ENCODE assay signal across 10 mouse cellular contexts in the genomic region with DNA sequence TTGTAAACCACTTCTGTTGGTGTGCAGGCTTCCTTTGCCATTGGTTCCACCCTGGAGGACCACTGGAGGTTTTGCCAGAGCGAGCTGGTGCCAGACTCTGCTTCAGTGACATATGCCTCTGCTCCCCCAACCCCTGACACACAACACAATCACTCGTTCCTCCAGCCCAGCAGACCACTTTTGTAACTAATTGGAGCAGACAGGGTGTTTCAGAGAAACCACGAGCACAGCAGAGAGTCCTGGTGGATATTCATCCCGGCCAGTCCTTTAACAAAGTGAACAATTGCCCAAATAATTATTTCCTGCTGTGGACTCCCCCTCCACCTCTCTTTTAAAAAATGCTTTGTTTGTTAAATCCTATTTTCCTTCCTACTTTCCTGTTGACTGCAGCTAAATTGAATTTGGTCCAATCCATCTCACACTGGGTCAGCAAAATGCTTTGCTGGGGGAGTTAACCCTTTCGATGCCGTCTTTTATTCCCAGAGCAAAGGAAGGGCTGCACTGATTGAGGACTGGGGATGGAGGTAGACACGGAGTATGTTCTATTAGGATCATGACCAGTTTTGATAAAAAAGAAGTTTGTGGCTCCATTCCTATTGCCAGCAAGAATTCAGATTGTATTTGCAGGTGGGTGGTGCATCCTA.
DNase-seq lines count a peak whose midpoint lies in the region; ATAC-seq lines count a peak whose summit lies in the region.
"Had no signal": no experiment of that assay in that cellular context is flagged by ENCODE, and none has a peak within 500 bp of the region (broad histone marks: within the 10 kb centered on the region; RNA-seq: fewer than 3 reads in every experiment).

No protein-coding gene starts in this region.

- DNase-seq in cerebellum, postnatal 14 days = peak; percentile 49 to 54
- no peak for DNase-seq in cerebellum, adult 18-20 months
- DNase-seq in Muller cell, postnatal 12 days (ENCODE audit: inconsistent ontology term) = peak; percentile 87
- peak; percentile 46 for DNase-seq in limb, embryonic 11.5 days (ENCODE audit: low spot score)
- no peak for DNase-seq in right cerebral cortex, postnatal 10 days (ENCODE audit: low spot score in 2 of 2)
- DNase-seq in spleen, adult 18-20 months = no peak
- DNase-seq: kidney, adult 18-20 months; liver had no signal

- H3K27ac ChIP-seq in forebrain, embryonic 12.5 days = no peak overlapping the region
- H3K27ac ChIP-seq in limb, embryonic 11.5 days (replicated peaks; ENCODE audit: low read depth, low read length) = no peak overlapping the region

- H3K4me2 ChIP-seq in forebrain, embryonic 12.5 days = peak overlapping the region; percentile 26
- 0 out of 2 replicates have a peak overlapping the region, but pooled peaks have one; percentile 17 for H3K4me2 ChIP-seq in limb, embryonic 11.5 days (ENCODE audit: low read depth, severe bottlenecking)

- peak; percentile 70 for ATAC-seq in forebrain, embryonic 12.5 days (ENCODE audit: low FRiP score)
- 0 out of 2 replicates have a peak, but pooled peaks have one; percentile 26 for ATAC-seq in limb, embryonic 11.5 days (ENCODE audit: insufficient number of reproducible peaks, low FRiP score, low TSS enrichment, low read depth)
- no peak for ATAC-seq in megakaryocyte-erythroid progenitor cell, adult 5-6 weeks (replicated peaks; ENCODE audit: low FRiP score, low TSS enrichment, poor library complexity, severe bottlenecking)

- peaks cover 63% of the 10 kb centered on the region for H3K27me3 ChIP-seq in forebrain, embryonic 12.5 days
- no peaks in the 10 kb centered on the region for H3K27me3 ChIP-seq in limb, embryonic 11.5 days (ENCODE audit: control insufficient read depth, insufficient read depth, low read length)

- no peak overlapping the region for H3K4me3 ChIP-seq in forebrain, embryonic 12.5 days (replicated peaks)
- H3K4me3 ChIP-seq in limb, embryonic 11.5 days (ENCODE audit: low read depth, low read length) = no peak overlapping the region

- peaks cover 33% of the 10 kb centered on the region for H3K4me1 ChIP-seq in forebrain, embryonic 12.5 days
- peaks cover 33% of the 10 kb centered on the region for H3K4me1 ChIP-seq in limb, embryonic 11.5 days (ENCODE audit: control insufficient read depth, insufficient read depth, low read length)

- H3K36me3 ChIP-seq in forebrain, embryonic 12.5 days (replicated peaks) = no peaks in the 10 kb centered on the region
- no peaks in the 10 kb centered on the region for H3K36me3 ChIP-seq in limb, embryonic 11.5 days (ENCODE audit: control insufficient read depth, insufficient read depth, low read length)

- no peaks in the 10 kb centered on the region; the same call in 1 of the 2 replicates for H3K9me3 ChIP-seq in forebrain, embryonic 12.5 days
- H3K9me3 ChIP-seq in limb, embryonic 11.5 days (ENCODE audit: control insufficient read depth, low read length) = peaks cover 4% of the 10 kb centered on the region; the same call in 1 of the 2 replicates

- H3K9ac ChIP-seq in forebrain, embryonic 12.5 days = no peak overlapping the region
- H3K9ac ChIP-seq in limb, embryonic 11.5 days (ENCODE audit: low read length) = no peak overlapping the region

- 3% methylated on average over 7 of the region's 7 CpGs for WGBS in forebrain, embryonic 12.5 days
- 20% methylated on average over 7 of the region's 7 CpGs for WGBS in limb, embryonic 11.5 days

Comparison
In these comparisons a context has a peak if more than half of its experiments do, and no peak if none do; other contexts are left out.
1. DNase-seq: peak in cerebellum, postnatal 14 days (2 of 2), Muller cell, postnatal 12 days (single experiment) and limb, embryonic 11.5 days (single experiment); none in cerebellum, adult 18-20 months (0 of 2), right cerebral cortex, postnatal 10 days (0 of 2) and spleen, adult 18-20 months (0 of 2).